Mouse (Mus musculus): Measurements from ENCODE around the gene Spon1. TPM values are rescaled to one million over a fixed set of nuclear protein-coding genes. Genes with fewer than 3 reads are reported as not detected.

The Spon1 gene
- polyA plus RNA-seq, 1 experiment from 2014 or later, result 7.1 TPM

GRCm38 (mm10) chr7:113972536-113972935 is 206.7 kb downstream of the Spon1 start:
- no peaks in the 10 kb centered on the region for H3K36me3 ChIP-seq (ENCODE audit: poor library complexity, severe bottlenecking)
- H3K4me2 ChIP-seq, result no peak overlapping the region
- H3K4me3 ChIP-seq, result no peak overlapping the region
- WGBS, result 92% methylated on average over 4 of the region's 4 CpGs
- no peaks in the 10 kb centered on the region for H3K27me3 ChIP-seq
- H3K9me3 ChIP-seq (replicated peaks), result 0 out of 2 replicates have a peak, but pooled peaks cover 4% of the 10 kb centered on the region
- no peak for ATAC-seq
- no peaks in the 10 kb centered on the region for H3K4me1 ChIP-seq
- H3K9ac ChIP-seq, result no peak overlapping the region
- no peak overlapping the region for H3K27ac ChIP-seq

DNA sequence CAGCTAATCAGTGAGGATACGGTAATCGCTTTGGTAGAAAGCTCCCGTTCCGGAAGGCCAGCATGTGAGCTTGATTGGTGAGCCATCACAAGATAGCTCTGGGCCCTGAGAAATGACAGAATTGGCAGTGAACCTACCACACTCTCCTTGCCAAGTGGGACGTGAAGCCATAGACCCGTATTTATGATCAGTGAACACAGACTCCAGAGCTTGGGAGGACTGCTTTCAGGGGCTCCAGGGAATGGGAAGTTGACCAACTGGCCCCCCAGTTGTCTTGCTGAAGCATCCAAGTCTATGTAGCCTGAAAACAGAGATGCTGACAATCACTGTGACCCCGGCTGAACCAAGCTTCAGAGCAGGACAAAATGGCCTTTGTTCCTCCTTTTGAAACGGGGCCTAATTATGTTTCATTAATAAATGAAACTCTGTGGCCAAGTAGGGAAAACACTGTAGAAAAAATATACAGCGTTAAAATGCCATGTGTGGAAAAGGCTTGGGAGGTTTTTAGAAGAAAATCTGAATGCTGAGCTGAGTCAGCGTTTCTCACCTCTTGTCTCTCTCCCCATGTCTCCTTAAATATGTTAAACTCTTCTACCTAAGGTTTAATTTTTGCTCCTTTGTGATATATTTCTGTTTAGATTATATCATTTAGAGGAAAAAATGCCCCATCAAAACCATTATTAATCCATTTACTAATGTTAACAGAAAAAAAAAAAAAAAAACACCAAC is 220.8 kb downstream of the Spon1 start:
- WGBS, result 69% methylated on average over 10 of the region's 10 CpGs
- no peaks in the 10 kb centered on the region for H3K36me3 ChIP-seq (ENCODE audit: poor library complexity, severe bottlenecking)
- H3K9ac ChIP-seq, result no peak overlapping the region

GRCm38 (mm10) chr7:113988156-113988555 is 222.4 kb downstream of the Spon1 start:
- ATAC-seq, result no peak
- H3K27ac ChIP-seq, result no peak overlapping the region

More for the DNA sequence above, 220.8 kb downstream of the Spon1 start:
- no peak overlapping the region for H3K4me2 ChIP-seq
- no peaks in the 10 kb centered on the region for H3K4me1 ChIP-seq
- ATAC-seq, result no peak
- no peak overlapping the region for H3K27ac ChIP-seq
- H3K4me3 ChIP-seq, result no peak overlapping the region
- H3K27me3 ChIP-seq, result no peaks in the 10 kb centered on the region
- H3K9me3 ChIP-seq (replicated peaks), result peaks cover 5% of the 10 kb centered on the region; the same call in 1 of the 2 replicates

GRCm38 (mm10) chr7:113997675-113998354 is 232.0 kb downstream of the Spon1 start:
- ATAC-seq, result no peak
- WGBS, result 83% methylated on average over 7 of the region's 7 CpGs
- Histone ChIP-seq H3K9ac (no peak overlapping the region), H3K4me2 (no peak overlapping the region), H3K27ac (no peak overlapping the region), H3K4me3 (no peak overlapping the region), H3K9me3 (replicated peaks) (no peaks in the 10 kb centered on the region), H3K27me3 (no peaks in the 10 kb centered on the region), H3K4me1 (no peaks in the 10 kb centered on the region), H3K36me3 (ENCODE audit: poor library complexity, severe bottlenecking) (no peaks in the 10 kb centered on the region)

More at GRCm38 (mm10) chr7:113988156-113988555, 222.4 kb downstream of the Spon1 start:
- Histone ChIP-seq H3K4me3 (no peak overlapping the region), H3K4me2 (no peak overlapping the region), H3K9me3 (replicated peaks) (peaks cover 5% of the 10 kb centered on the region; the same call in 1 of the 2 replicates), H3K27me3 (no peaks in the 10 kb centered on the region), H3K36me3 (ENCODE audit: poor library complexity, severe bottlenecking) (no peaks in the 10 kb centered on the region), H3K4me1 (no peaks in the 10 kb centered on the region), H3K9ac (no peak overlapping the region)

- Histone ChIP-seq H3K9ac (no peak overlapping the region), H3K27ac (no peak overlapping the region), H3K4me3 (no peak overlapping the region), H3K9me3 (replicated peaks) (no peaks in the 10 kb centered on the region), H3K27me3 (0 out of 2 replicates have a peak, but pooled peaks cover 7% of the 10 kb centered on the region), H3K4me2 (peak overlapping the region; percentile 38), H3K36me3 (ENCODE audit: poor library complexity, severe bottlenecking) (no peaks in the 10 kb centered on the region), H3K4me1 (peaks cover 22% of the 10 kb centered on the region)
- 9% methylated on average over 5 of the region's 5 CpGs for WGBS
- ATAC-seq, result no peak; the same call in 1 of the 2 replicates
Observed at GRCm38 (mm10) chr7:114004171-114004570, 238.4 kb downstream of the Spon1 start.

- no peak for ATAC-seq
- no peak overlapping the region for H3K4me3 ChIP-seq
- H3K27me3 ChIP-seq, result 0 out of 2 replicates have a peak, but pooled peaks cover 7% of the 10 kb centered on the region
- H3K9ac ChIP-seq, result no peak overlapping the region
- H3K36me3 ChIP-seq (ENCODE audit: poor library complexity, severe bottlenecking), result no peaks in the 10 kb centered on the region
- peaks cover 22% of the 10 kb centered on the region for H3K4me1 ChIP-seq
- no peaks in the 10 kb centered on the region for H3K9me3 ChIP-seq (replicated peaks)
- H3K4me2 ChIP-seq, result no peak overlapping the region
- WGBS, result 59% methylated on average over 5 of the region's 5 CpGs
- no peak overlapping the region for H3K27ac ChIP-seq
Observed at GRCm38 (mm10) chr7:114005499-114005898, 239.7 kb downstream of the Spon1 start.

DNA sequence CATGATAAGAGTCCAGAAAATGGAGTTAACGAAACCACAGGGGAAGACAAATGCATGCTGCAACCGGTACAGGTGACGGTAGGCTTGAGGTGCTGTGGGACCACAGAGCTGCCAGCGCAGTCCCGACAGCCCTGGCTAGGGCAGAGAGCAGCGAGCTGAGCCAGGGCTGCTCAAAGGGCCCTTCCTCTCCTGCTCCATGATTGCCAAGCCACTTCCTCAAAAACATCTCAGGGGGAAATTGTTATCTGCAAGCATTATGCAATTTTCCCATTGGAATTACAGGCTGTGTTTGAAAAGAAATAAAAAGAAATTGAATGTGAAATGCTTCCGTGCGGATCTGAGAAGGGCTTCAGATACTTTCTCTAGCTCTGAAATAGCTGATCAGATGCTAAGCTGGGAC is 240.7 kb downstream of the Spon1 start:
- Histone ChIP-seq H3K36me3 (ENCODE audit: poor library complexity, severe bottlenecking) (no peaks in the 10 kb centered on the region), H3K9me3 (replicated peaks) (no peaks in the 10 kb centered on the region), H3K27ac (no peak overlapping the region), H3K27me3 (0 out of 2 replicates have a peak, but pooled peaks cover 7% of the 10 kb centered on the region), H3K4me1 (peaks cover 22% of the 10 kb centered on the region), H3K4me2 (no peak overlapping the region), H3K4me3 (no peak overlapping the region), H3K9ac (no peak overlapping the region)
- 88% methylated on average over 8 of the region's 8 CpGs for WGBS
- ATAC-seq, result no peak

DNA sequence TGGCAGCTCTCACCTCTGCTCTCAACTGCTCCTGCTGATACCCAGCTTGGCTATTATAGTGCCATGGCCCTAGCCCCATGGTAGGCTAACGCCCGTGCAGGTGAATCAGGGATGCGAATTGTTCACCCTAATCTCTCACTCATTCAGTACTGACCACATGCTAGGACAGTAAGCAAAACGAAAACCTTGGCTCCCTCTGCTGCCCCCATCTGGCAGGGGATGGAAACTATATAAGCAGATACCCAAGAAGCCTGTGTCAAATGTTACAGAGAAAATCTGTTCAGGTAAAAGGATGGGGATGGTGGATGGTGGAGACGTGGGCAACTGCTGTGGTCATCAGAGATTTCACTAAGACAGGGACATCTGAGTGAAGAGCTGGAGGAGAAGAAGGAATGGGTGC is 241.8 kb downstream of the Spon1 start:
- Histone ChIP-seq H3K9me3 (replicated peaks) (no peaks in the 10 kb centered on the region), H3K36me3 (ENCODE audit: poor library complexity, severe bottlenecking) (no peaks in the 10 kb centered on the region), H3K4me3 (no peak overlapping the region), H3K4me2 (no peak overlapping the region), H3K9ac (no peak overlapping the region), H3K4me1 (peaks cover 29% of the 10 kb centered on the region), H3K27ac (no peak overlapping the region), H3K27me3 (0 out of 2 replicates have a peak, but pooled peaks cover 7% of the 10 kb centered on the region)
- 72% methylated on average over 5 of the region's 5 CpGs for WGBS
- ATAC-seq, result no peak

DNA sequence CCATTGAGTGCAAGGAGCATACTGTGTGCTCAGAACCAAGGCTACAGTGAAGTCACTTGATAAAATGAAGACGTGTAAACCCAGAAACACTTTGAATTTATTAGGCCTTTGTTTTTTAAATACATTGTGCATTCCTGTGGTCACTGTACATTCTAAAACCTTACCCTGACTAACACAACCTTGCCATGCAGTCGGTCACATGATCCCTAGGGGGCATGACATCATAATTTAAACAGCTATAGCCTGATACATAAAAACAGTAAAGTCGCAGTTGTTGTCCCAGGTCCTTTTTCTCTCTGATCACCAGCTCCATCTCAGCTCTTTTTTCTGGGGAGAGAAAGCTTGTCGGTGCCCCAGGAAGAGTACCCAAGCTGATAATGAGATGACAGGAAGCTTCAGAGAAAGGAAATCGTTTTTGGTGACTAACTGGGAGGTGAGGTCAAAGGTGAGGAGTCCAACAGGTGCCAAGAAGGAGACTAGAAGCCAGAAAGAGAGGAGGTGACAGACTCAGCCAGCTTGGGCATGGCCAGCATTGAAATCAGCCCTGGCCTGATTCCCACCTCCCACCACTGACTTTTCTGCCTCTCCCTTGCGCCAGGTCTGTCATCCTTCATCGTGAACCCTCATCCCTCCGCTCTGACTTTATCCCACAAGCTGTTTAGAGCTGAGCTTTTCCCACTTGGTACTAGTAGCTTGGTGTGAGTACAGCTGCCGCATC is 246.1 kb downstream of the Spon1 start:
- Histone ChIP-seq H3K4me1 (peaks cover 11% of the 10 kb centered on the region; the same call in 1 of the 2 replicates), H3K9ac (0 out of 2 replicates have a peak overlapping the region, but pooled peaks have one; percentile 21), H3K4me3 (no peak overlapping the region), H3K36me3 (ENCODE audit: poor library complexity, severe bottlenecking) (no peaks in the 10 kb centered on the region), H3K9me3 (replicated peaks) (no peaks in the 10 kb centered on the region), H3K27me3 (0 out of 2 replicates have a peak, but pooled peaks cover 4% of the 10 kb centered on the region), H3K27ac (no peak overlapping the region), H3K4me2 (no peak overlapping the region)
- no peak for ATAC-seq
- 66% methylated on average over 9 of the region's 9 CpGs for WGBS

GRCm38 (mm10) chr7:114016001-114016949 is 250.5 kb downstream of the Spon1 start:
- Histone ChIP-seq H3K9me3 (replicated peaks) (no peaks in the 10 kb centered on the region), H3K27me3 (peaks cover 15% of the 10 kb centered on the region), H3K4me3 (no peak overlapping the region), H3K9ac (no peak overlapping the region), H3K4me1 (peaks cover 17% of the 10 kb centered on the region; the same call in 1 of the 2 replicates), H3K4me2 (no peak overlapping the region), H3K27ac (no peak overlapping the region), H3K36me3 (ENCODE audit: poor library complexity, severe bottlenecking) (no peaks in the 10 kb centered on the region)
- WGBS, result 78% methylated on average over 8 of the region's 8 CpGs
- no peak for ATAC-seq

- H3K27me3 ChIP-seq, result peaks cover 15% of the 10 kb centered on the region
- H3K4me3 ChIP-seq, result no peak overlapping the region
- no peak overlapping the region for H3K9ac ChIP-seq
- H3K4me2 ChIP-seq, result no peak overlapping the region
- peaks cover 6% of the 10 kb centered on the region; the same call in 1 of the 2 replicates for H3K4me1 ChIP-seq
- H3K9me3 ChIP-seq (replicated peaks), result no peaks in the 10 kb centered on the region
- no peak overlapping the region for H3K27ac ChIP-seq
- no peaks in the 10 kb centered on the region for H3K36me3 ChIP-seq (ENCODE audit: poor library complexity, severe bottlenecking)
- WGBS, result 81% methylated on average over 3 of the region's 3 CpGs
- ATAC-seq, result no peak
Observed at GRCm38 (mm10) chr7:114018861-114019260, 253.1 kb downstream of the Spon1 start.
